Mouse (Mus musculus) midbrain, embryonic 14.5 days (tissue): ENCODE results near the gene Ptger4. TPM values are rescaled to one million over a fixed set of nuclear protein-coding genes. Genes with fewer than 3 reads are reported as not detected.

Experiments used
- ATAC-seq: fragments of 200-750 bp; cut with Nextera tagmentation; 2 replicates; pipeline ENCODE4 v1.8.0; 2017; ENCODE audit warnings: moderate number of reproducible peaks, moderate library complexity; ENCODE audit not compliant: low FRiP score, low TSS enrichment
- DNase-seq: peaks from one replicate; pipeline ENCODE4 v3.0.0-alpha.2; 2015
- H3K27ac ChIP-seq: fragments of 300-500 bp; sonication (generic); replicated peaks from 2 replicates; pipeline ENCODE4 v1.5.1; 2014; ENCODE audit warnings: mild to moderate bottlenecking, low read depth, low read length, moderate library complexity
- H3K27me3 ChIP-seq: fragments of 300-500 bp; sonication (generic); 2 replicates; pipeline ENCODE4 v1.6.1; 2014; ENCODE audit warnings: low read length, control low read depth, mixed read lengths; ENCODE audit not compliant: control insufficient read depth, insufficient read depth
- H3K36me3 ChIP-seq: fragments of 300-500 bp; sonication (generic); 2 replicates; pipeline ENCODE4 v1.6.1; 2014; ENCODE audit warnings: low read length, control low read depth; ENCODE audit not compliant: control insufficient read depth, insufficient read depth
- H3K4me1 ChIP-seq: fragments of 300-500 bp; sonication (generic); 2 replicates; pipeline ENCODE4 v1.6.1; 2014; ENCODE audit warnings: mild to moderate bottlenecking, antibody characterized with exemption, low read length, control low read depth; ENCODE audit not compliant: control insufficient read depth, insufficient read depth
- H3K4me2 ChIP-seq: fragments of 300-500 bp; sonication (generic); 2 replicates; pipeline ENCODE4 v1.6.1; 2014; ENCODE audit warnings: mild to moderate bottlenecking, low read length, moderate library complexity
- H3K4me3 ChIP-seq: fragments of 300-500 bp; sonication (generic); replicated peaks from 2 replicates; pipeline ENCODE4 v1.5.1; 2014; ENCODE audit warnings: low read depth, low read length
- H3K9ac ChIP-seq: fragments of 300-500 bp; sonication (generic); replicated peaks from 2 replicates; pipeline ENCODE4 v1.6.1; 2014; ENCODE audit warnings: mild to moderate bottlenecking, low read length, moderate library complexity
- H3K9me3 ChIP-seq: fragments of 300-500 bp; sonication (generic); 2 replicates; pipeline ENCODE4 v1.6.1; 2016; ENCODE audit warnings: low read length, control low read depth, mixed read lengths; ENCODE audit not compliant: control insufficient read depth
- WGBS: fragments of 180-500 bp; shearing (Covaris S2); extraction: QIAGEN DNeasy Blood & Tissue Kit; methylation state at CpG from one replicate; pipeline ENCODE4 v1.1.7; 2014; 5-methylcytosine and 5-hydroxymethylcytosine counted together
- polyA plus RNA-seq: library from polyadenylated mRNA; unstranded; fragments of >200 nt; fragmentation: Nextera tagmentation; extraction: Ambion mirVana; gene quantifications from 2 replicates; pipeline ENCODE4 v1.2.1, GENCODE M21; 2014

Gene Ptger4
- polyA plus RNA-seq, 1 experiment from 2014 or later = 1.4 TPM

GRCm38 (mm10) chr15:5220491-5220890 is 23.5 kb downstream of the Ptger4 start:
- Histone ChIP-seq H3K27ac (no peak overlapping the region), H3K36me3 (no peaks in the 10 kb centered on the region), H3K4me3 (no peak overlapping the region), H3K27me3 (no peaks in the 10 kb centered on the region), H3K4me2 (no peak overlapping the region), H3K4me1 (no peaks in the 10 kb centered on the region), H3K9ac (no peak overlapping the region), H3K9me3 (no peaks in the 10 kb centered on the region)
- WGBS = 79% methylated on average over 6 of the region's 6 CpGs
- no peak for DNase-seq
- no peak for ATAC-seq

DNA sequence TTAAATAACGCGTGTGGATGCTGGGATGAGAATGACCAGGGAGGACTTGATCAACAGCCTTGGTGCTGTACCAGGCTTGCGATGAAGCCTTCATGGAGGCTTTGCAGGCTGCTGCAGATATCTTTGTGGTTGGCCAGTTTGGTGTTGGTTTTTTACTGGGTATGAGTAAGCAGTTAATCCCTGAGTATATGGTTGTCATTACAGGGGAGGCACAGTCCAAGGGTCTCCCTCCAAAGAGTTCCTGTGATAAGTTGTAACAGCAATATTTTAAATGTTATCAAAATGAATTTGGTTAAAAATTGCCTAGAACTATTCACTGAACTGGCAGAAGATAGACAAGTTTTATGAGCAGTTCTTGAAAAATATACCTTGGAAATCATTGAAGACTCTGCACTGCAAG is 34.9 kb downstream of the Ptger4 start:
- no peak for DNase-seq
- WGBS = 97% methylated on average over 3 of the region's 3 CpGs
- Histone ChIP-seq H3K4me1 (no peaks in the 10 kb centered on the region), H3K9ac (no peak overlapping the region), H3K27me3 (no peaks in the 10 kb centered on the region), H3K36me3 (peaks cover 8% of the 10 kb centered on the region; the same call in 1 of the 2 replicates), H3K9me3 (no peaks in the 10 kb centered on the region), H3K4me2 (no peak overlapping the region), H3K4me3 (no peak overlapping the region), H3K27ac (no peak overlapping the region)
- ATAC-seq = no peak

DNA sequence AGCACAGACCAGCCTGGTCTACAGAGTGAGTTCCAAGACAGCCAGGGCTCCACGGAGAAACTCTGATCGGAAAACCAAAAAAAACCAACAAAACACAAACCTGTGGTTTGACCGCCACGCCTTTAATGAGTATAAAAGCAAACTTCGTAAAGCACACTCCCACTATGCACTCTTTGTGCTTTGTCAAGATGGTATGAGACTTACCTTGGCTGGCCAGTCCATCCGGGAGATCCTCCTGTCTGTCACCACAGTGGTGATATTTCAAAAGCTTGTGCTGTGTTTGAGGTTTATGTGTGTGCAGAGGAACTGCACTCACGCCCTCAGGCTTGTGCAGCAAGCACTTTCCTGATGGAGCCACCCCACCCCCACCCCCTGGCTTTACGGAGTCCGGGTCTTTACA is 38.8 kb downstream of the Ptger4 start:
- Histone ChIP-seq H3K27me3 (no peaks in the 10 kb centered on the region), H3K4me1 (no peaks in the 10 kb centered on the region), H3K9ac (no peak overlapping the region), H3K9me3 (no peaks in the 10 kb centered on the region; the same call in 1 of the 2 replicates), H3K27ac (no peak overlapping the region), H3K4me2 (no peak overlapping the region), H3K36me3 (0 out of 2 replicates have a peak, but pooled peaks cover 1% of the 10 kb centered on the region), H3K4me3 (no peak overlapping the region)
- WGBS = 92% methylated on average over 9 of the region's 9 CpGs
- DNase-seq (no peak), ATAC-seq (no peak)

DNA sequence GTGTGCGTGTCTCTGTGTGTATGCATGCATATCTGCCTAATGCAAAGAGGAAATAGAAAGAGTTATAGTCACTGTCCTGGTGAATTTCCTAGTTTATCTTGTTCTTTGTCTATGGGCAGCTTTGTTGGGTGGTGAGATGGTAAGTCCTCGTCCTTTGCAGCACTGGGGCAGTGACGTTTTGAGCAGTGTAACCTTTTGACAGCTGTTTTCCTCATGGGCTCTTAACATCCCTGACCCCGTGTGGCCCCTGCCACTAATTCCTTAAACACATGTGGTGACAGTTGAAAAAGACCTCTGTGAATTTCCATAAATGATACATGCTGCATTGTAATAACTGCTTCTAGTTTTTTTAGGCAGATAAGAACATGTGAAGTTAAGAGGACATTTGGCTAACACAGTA is 47.3 kb downstream of the Ptger4 start:
- no peak overlapping the region for H3K4me3 ChIP-seq
- DNase-seq (no peak), ATAC-seq (no peak)
- peaks cover 13% of the 10 kb centered on the region; the same call in 1 of the 2 replicates for H3K36me3 ChIP-seq
- H3K4me1 ChIP-seq = no peaks in the 10 kb centered on the region
- no peaks in the 10 kb centered on the region for H3K9me3 ChIP-seq
- H3K9ac ChIP-seq = no peak overlapping the region
- no peaks in the 10 kb centered on the region for H3K27me3 ChIP-seq
- 70% methylated on average over 4 of the region's 4 CpGs for WGBS
- no peak overlapping the region for H3K27ac ChIP-seq
- no peak overlapping the region for H3K4me2 ChIP-seq

- Histone ChIP-seq H3K4me2 (no peak overlapping the region), H3K36me3 (peaks cover 14% of the 10 kb centered on the region; the same call in 1 of the 2 replicates), H3K27me3 (no peaks in the 10 kb centered on the region), H3K9ac (no peak overlapping the region), H3K4me3 (no peak overlapping the region), H3K9me3 (no peaks in the 10 kb centered on the region), H3K27ac (no peak overlapping the region), H3K4me1 (no peaks in the 10 kb centered on the region)
- 75% methylated on average over 4 of the region's 4 CpGs for WGBS
- DNase-seq (no peak), ATAC-seq (no peak)
Observed at GRCm38 (mm10) chr15:5195987-5196514, 47.9 kb downstream of the Ptger4 start.

DNA sequence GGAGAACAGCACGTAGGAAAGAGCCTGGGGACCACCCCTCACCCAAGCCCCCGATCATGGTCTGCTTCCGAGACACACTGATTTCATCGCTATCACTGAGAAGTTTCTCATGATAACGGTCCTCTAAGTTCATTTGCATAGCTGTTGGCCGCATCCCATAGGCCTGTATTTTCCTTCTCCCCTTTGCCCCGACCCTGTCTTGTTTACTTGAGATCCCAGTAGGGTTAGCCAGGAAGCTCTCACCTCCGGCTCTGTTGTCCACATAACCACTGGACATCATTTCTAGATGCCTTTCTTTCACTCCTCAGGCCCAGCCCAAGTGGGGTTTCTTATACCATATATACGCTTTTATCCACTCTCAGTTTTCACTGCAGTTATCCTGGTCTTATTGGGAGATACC is 49.1 kb downstream of the Ptger4 start:
- Histone ChIP-seq H3K9ac (no peak overlapping the region), H3K4me2 (no peak overlapping the region), H3K27me3 (no peaks in the 10 kb centered on the region), H3K27ac (no peak overlapping the region), H3K4me3 (no peak overlapping the region), H3K9me3 (no peaks in the 10 kb centered on the region), H3K4me1 (no peaks in the 10 kb centered on the region), H3K36me3 (peaks cover 22% of the 10 kb centered on the region)
- 95% methylated on average over 9 of the region's 9 CpGs for WGBS
- DNase-seq (no peak), ATAC-seq (no peak)

GRCm38 (mm10) chr15:5194446-5194845 is 49.5 kb downstream of the Ptger4 start:
- ATAC-seq (no peak), DNase-seq (no peak)
- H3K9ac ChIP-seq = no peak overlapping the region
- no peaks in the 10 kb centered on the region for H3K4me1 ChIP-seq
- H3K36me3 ChIP-seq = peaks cover 26% of the 10 kb centered on the region
- H3K4me3 ChIP-seq = no peak overlapping the region
- no peak overlapping the region for H3K4me2 ChIP-seq
- WGBS = 92% methylated on average over 6 of the region's 6 CpGs
- no peak overlapping the region for H3K27ac ChIP-seq
- H3K27me3 ChIP-seq = no peaks in the 10 kb centered on the region
- no peaks in the 10 kb centered on the region for H3K9me3 ChIP-seq

- WGBS = 82% methylated on average over 3 of the region's 3 CpGs
- peak; percentile 62 for DNase-seq
- no peak for ATAC-seq
Observed at GRCm38 (mm10) chr15:5193833-5194232, 50.2 kb downstream of the Ptger4 start.

DNA sequence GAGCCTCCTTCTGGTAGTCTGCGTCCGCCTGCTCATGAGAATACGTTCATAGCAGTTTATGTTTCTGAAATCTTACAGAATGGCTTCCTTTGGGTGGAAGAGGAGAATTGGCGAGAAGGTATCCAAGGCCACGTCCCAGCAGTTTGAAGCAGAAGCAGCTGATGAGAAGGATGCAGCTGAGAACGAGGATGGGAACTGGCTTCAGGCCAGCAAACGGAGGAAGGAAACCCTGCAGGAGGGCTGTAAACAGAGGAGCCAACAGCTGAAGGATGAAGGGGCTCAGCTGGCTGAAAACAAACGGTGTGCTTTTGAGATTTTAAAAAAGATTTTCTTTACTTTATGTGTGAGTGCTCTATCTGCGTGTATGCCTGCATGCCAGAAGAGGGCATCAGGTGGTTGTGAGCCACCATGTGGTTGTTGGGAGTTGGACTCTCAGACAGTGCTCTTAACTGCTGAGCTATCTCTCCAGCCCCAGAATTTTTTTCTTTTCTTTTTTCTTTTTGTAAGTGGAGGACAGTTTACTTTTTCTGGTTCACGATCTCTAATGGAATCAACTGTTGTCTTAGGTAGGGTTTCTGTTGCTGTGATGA is 54.4 kb downstream of the Ptger4 start:
- WGBS = 77% methylated on average over 10 of the region's 10 CpGs
- DNase-seq (peak; percentile 13), ATAC-seq (no peak)
- peaks cover 9% of the 10 kb centered on the region for H3K4me1 ChIP-seq
- H3K9ac ChIP-seq = no peak overlapping the region
- no peaks in the 10 kb centered on the region for H3K27me3 ChIP-seq
- peaks cover 23% of the 10 kb centered on the region for H3K36me3 ChIP-seq
- H3K4me3 ChIP-seq = no peak overlapping the region
- no peak overlapping the region for H3K27ac ChIP-seq
- no peak overlapping the region for H3K4me2 ChIP-seq
- H3K9me3 ChIP-seq = no peaks in the 10 kb centered on the region

More at GRCm38 (mm10) chr15:5193833-5194232, 50.2 kb downstream of the Ptger4 start:
- Histone ChIP-seq H3K36me3 (peaks cover 26% of the 10 kb centered on the region), H3K4me1 (no peaks in the 10 kb centered on the region), H3K27ac (no peak overlapping the region), H3K9ac (no peak overlapping the region), H3K4me2 (no peak overlapping the region), H3K27me3 (no peaks in the 10 kb centered on the region), H3K9me3 (no peaks in the 10 kb centered on the region), H3K4me3 (no peak overlapping the region)
